Mouse (Mus musculus): Measurements from ENCODE around the gene Mylk3.

- TF ChIP-seq CTCF (IDR thresholded peaks at IDR 0.05; ENCODE audit: low read depth), result no peak
- TF ChIP-seq EP300 (IDR thresholded peaks at IDR 0.05; ENCODE audit: low read depth), result no peak
Observed at GRCm38 (mm10) chr8:85327036-85327435, 59.1 kb downstream of the Mylk3 start.

All from heart, postnatal 0 days (tissue).